Mouse (Mus musculus) kidney, postnatal 0 days (tissue): ENCODE measurements around the gene Cysltr1. TPM values are rescaled to one million over a fixed set of nuclear protein-coding genes. Genes with fewer than 3 reads are reported as not detected.

ENCODE experiments used
- ATAC-seq: fragments of 200-750 bp; cut with Nextera tagmentation; replicated peaks from 2 replicates; pipeline ENCODE4 v1.8.0; 2017; ENCODE audit warnings: low read depth, moderate number of reproducible peaks, moderate TSS enrichment, moderate library complexity; ENCODE audit not compliant: low FRiP score
- DNase-seq: peaks from one replicate; pipeline ENCODE4 v3.0.0-alpha.2; 2016; ENCODE audit warnings: low spot score
- H3K27ac ChIP-seq: fragments of 300-500 bp; sonication (generic); 2 replicates; pipeline ENCODE4 v1.5.1; 2014; ENCODE audit warnings: mild to moderate bottlenecking
- H3K27me3 ChIP-seq: fragments of 300-500 bp; sonication (generic); 2 replicates; pipeline ENCODE4 v1.6.1; 2014; ENCODE audit warnings: low read length, mixed read lengths; ENCODE audit not compliant: insufficient read depth
- H3K36me3 ChIP-seq: fragments of 300-500 bp; sonication (generic); 2 replicates; pipeline ENCODE4 v1.6.1; 2014; ENCODE audit warnings: low read length, mixed read lengths; ENCODE audit not compliant: insufficient read depth
- H3K4me1 ChIP-seq: fragments of 300-500 bp; sonication (generic); replicated peaks from 2 replicates; pipeline ENCODE4 v1.6.1; 2014; ENCODE audit warnings: antibody characterized with exemption, low read length, mixed read lengths; ENCODE audit not compliant: insufficient read depth
- H3K4me2 ChIP-seq: fragments of 300-500 bp; sonication (generic); 2 replicates; pipeline ENCODE4 v1.6.1; 2014; ENCODE audit warnings: mild to moderate bottlenecking, low read length, moderate library complexity, mixed read lengths
- H3K4me3 ChIP-seq: fragments of 300-500 bp; sonication (generic); replicated peaks from 2 replicates; pipeline ENCODE4 v1.5.1; 2014; ENCODE audit warnings: low read depth, low read length
- H3K9ac ChIP-seq: fragments of 300-500 bp; sonication (generic); 2 replicates; pipeline ENCODE4 v1.6.1; 2014; ENCODE audit warnings: low read depth, low read length
- H3K9me3 ChIP-seq: fragments of 300-500 bp; sonication (generic); replicated peaks from 2 replicates; pipeline ENCODE4 v1.6.1; 2016; ENCODE audit warnings: low read length, inconsistent platforms, mixed read lengths
- CTCF ChIP-seq: IDR thresholded peaks from 2 replicates; pipeline ENCODE4 v1.5.1; 2016; ENCODE audit warnings: antibody characterized with exemption, low read depth, mild to moderate bottlenecking, moderate library complexity
- WGBS: fragments of 180-500 bp; shearing (Covaris S2); extraction: QIAGEN DNeasy Blood & Tissue Kit; methylation state at CpG from one replicate; pipeline ENCODE4 v1.1.7; 2014; 5-methylcytosine and 5-hydroxymethylcytosine counted together
- polyA plus RNA-seq: library from polyadenylated mRNA; unstranded; fragments of >200 nt; fragmentation: Nextera tagmentation; extraction: Ambion mirVana; gene quantifications from 2 replicates; pipeline ENCODE4 v1.2.1, GENCODE M21; 2015

The Cysltr1 gene
- polyA plus RNA-seq, result 2.6 and 3.2 TPM in 2 replicates

DNA sequence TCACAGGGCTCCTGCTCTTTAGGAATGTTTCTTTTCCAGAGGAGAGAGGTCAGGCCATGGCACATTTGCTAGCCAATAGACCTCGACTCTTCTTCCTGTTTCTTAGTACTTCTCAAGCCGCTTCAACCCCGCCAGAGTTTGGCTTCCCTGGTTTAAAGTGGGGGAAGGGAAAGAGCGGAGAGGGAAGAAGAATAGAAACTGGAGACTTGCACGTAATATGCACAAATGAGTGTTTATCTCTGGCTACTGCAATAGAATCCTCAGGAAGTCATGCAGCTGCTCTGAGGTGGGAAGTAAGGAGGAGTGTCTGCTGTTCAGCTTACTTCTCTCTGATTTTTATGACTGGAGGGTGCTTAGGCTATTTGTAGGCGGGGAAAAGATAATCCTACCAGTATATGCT is at the start of gene Cysltr1:
TSS of gene Cysltr1 (minus strand) at position 294 of the 400 bp plus-strand sequence.
- H3K36me3 ChIP-seq, result no peaks in the 10 kb centered on the region
- H3K9me3 ChIP-seq, result no peaks in the 10 kb centered on the region
- H3K27ac ChIP-seq, result peak within 1 kb of the TSS; percentile 10; the same call in 1 of the 2 replicates
- peak within 1 kb of the TSS; percentile 43 for H3K4me2 ChIP-seq
- 24% methylated on average over 6 of the region's 6 CpGs for WGBS
- no peak within 1 kb of the TSS for H3K9ac ChIP-seq
- no peak for ATAC-seq
- no peak for TF ChIP-seq CTCF
- H3K4me1 ChIP-seq, result no peaks in the 10 kb centered on the region
- no peaks in the 10 kb centered on the region for H3K27me3 ChIP-seq
- 0 out of 2 replicates have a peak within 1 kb of the TSS, but pooled peaks have one; percentile 5 for H3K4me3 ChIP-seq
- DNase-seq, result peak; percentile 24

DNA sequence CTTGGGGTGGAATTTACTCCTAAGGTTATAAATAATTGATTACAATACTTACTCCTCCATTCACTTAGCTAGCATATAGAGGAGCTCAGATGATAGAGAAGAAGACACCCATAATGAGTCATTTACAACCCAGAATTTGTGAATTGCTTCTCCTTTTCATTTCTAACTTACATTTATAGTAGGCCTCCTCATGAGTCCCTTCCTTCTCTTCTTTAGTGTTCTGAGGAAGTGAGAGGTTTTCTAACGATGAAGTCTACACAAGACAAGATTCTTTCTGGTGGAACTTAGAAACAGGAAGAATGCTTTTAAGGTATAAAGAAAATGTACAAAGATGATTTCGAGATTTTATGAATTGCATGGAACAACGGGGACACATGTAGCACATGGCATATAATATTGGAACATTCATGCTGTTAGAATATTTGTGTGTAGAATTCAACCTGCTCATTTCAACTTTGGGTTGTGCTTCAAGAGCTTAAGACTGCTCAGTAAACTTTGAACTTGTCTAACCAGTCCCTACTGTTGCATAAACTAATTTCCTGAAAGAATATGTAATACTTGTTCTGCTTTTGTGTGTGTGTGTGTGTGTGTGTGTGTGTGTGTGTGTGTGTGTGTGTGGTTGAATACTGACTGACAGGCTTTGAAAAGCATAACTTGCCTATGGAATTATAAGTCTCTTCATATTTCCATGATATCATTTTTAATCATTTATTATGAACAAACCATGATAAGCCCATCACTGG is 31.5 kb upstream of the Cysltr1 start:
- ATAC-seq (no peak), DNase-seq (no peak)
- no peaks in the 10 kb centered on the region for H3K27me3 ChIP-seq
- no peak overlapping the region for H3K4me2 ChIP-seq
- H3K9ac ChIP-seq, result no peak overlapping the region
- 83% methylated on average over 3 of the region's 3 CpGs for WGBS
- H3K4me1 ChIP-seq, result no peaks in the 10 kb centered on the region
- TF ChIP-seq CTCF, result no peak
- H3K27ac ChIP-seq, result no peak overlapping the region
- no peaks in the 10 kb centered on the region for H3K9me3 ChIP-seq
- no peaks in the 10 kb centered on the region for H3K36me3 ChIP-seq
- no peak overlapping the region for H3K4me3 ChIP-seq

- no peaks in the 10 kb centered on the region for H3K27me3 ChIP-seq
- ATAC-seq (no peak), DNase-seq (no peak)
- H3K36me3 ChIP-seq, result no peaks in the 10 kb centered on the region
- H3K9ac ChIP-seq, result no peak overlapping the region
- no peak overlapping the region for H3K4me3 ChIP-seq
- H3K4me1 ChIP-seq, result no peaks in the 10 kb centered on the region
- no peaks in the 10 kb centered on the region for H3K9me3 ChIP-seq
- no peak overlapping the region for H3K27ac ChIP-seq
- H3K4me2 ChIP-seq, result no peak overlapping the region
- no peak for TF ChIP-seq CTCF
These were observed 30.1 kb upstream of the Cysltr1 start for GRCm38 (mm10) chrX:106633543-106633942.

GRCm38 (mm10) chrX:106628514-106628913 is 25.0 kb upstream of the Cysltr1 start:
- Histone ChIP-seq H3K9me3 (no peaks in the 10 kb centered on the region), H3K4me1 (no peaks in the 10 kb centered on the region), H3K4me3 (no peak overlapping the region), H3K4me2 (no peak overlapping the region), H3K36me3 (no peaks in the 10 kb centered on the region), H3K9ac (no peak overlapping the region), H3K27me3 (no peaks in the 10 kb centered on the region), H3K27ac (no peak overlapping the region)
- no peak for DNase-seq
- no peak for TF ChIP-seq CTCF
- 68% methylated on average over 1 of the region's 1 CpGs for WGBS
- no peak for ATAC-seq

DNA sequence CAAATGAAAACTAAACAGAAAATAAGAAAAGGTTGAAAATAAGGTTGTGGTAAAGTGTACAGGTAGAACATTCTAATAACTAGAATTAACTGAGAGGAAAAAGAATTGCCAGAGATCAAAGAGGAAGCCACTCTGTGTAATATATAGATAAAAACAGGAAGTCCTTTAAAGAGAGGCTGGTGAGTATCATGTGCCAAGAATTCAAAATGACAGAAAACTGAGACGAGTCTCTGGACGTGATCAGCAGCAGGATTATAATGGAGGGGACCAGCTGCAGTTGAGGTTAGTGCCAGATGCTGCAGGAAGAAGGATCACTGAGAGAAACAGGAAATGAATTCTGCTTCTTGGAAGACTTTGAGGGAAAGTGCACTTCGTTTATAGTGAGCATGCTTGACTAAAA is 20.2 kb upstream of the Cysltr1 start:
- DNase-seq, result no peak
- Histone ChIP-seq H3K4me1 (no peaks in the 10 kb centered on the region), H3K27me3 (no peaks in the 10 kb centered on the region), H3K4me2 (no peak overlapping the region), H3K9me3 (no peaks in the 10 kb centered on the region), H3K9ac (no peak overlapping the region), H3K36me3 (no peaks in the 10 kb centered on the region), H3K27ac (no peak overlapping the region), H3K4me3 (no peak overlapping the region)
- WGBS, result 40% methylated on average over 3 of the region's 3 CpGs
- no peak for ATAC-seq
- no peak for TF ChIP-seq CTCF

DNA sequence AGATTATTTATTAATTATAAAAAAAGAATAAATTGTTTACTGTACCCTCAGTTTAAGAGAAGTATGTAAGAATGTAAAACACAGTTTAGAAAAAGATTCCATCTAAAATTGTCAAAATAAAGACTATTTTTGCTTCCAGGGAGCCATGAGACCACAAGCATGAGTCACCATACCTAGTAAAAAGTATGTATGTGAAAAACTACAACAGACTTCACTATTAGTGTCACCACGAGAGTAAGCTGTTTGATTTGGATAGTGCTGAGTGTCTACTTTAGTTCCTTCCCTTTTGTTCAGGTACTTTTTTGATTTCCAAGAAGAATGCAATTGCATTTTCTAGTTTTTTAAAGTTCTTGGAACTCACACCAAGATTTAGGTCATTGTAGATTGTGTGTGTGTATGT is 19.0 kb upstream of the Cysltr1 start:
- Histone ChIP-seq H3K27me3 (no peaks in the 10 kb centered on the region), H3K4me1 (no peaks in the 10 kb centered on the region)
- WGBS, result 56% methylated on average over 1 of the region's 1 CpGs

More for the DNA sequence above, 19.0 kb upstream of the Cysltr1 start:
- Histone ChIP-seq H3K4me3 (no peak overlapping the region), H3K27ac (no peak overlapping the region), H3K36me3 (no peaks in the 10 kb centered on the region), H3K4me2 (no peak overlapping the region), H3K9me3 (no peaks in the 10 kb centered on the region), H3K9ac (no peak overlapping the region)
- DNase-seq (no peak), ATAC-seq (no peak)
- no peak for TF ChIP-seq CTCF
